Mouse (Mus musculus): ENCODE measurements around the gene Hsbp1.

DNA sequence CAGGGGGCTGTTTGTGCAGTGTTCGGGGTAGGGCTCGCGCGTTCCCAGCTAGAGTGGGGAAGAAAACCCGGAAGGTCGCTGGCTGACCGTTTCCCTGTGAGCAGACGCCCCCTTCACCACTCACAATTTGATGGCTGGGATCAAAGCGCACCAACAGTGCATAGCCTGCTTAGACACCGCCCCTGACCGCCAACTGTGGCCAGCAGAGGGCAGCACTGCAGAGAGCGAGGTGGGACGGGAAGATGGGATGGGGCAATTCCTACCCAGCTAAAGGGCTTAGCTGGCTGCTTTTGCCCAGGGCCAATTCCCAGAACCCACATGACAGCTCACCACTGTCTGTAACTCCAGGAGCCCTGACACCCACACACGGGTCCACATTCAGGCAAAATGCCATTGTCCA, 14.5 kb downstream of the Hsbp1 start:
- TF ChIP-seq CTCF (IDR thresholded peaks at IDR 0.05; ENCODE audit: low read depth, low read length) (peak; percentile 92), POLR2A (IDR thresholded peaks at IDR 0.05; ENCODE audit: extremely low read depth, insufficient read depth, low read length) (no peak)
